Mouse (Mus musculus) bone marrow macrophage, adult 2 months (primary cell): ENCODE data around the gene Adssl1. TPM values are rescaled to one million over a fixed set of nuclear protein-coding genes. Genes with fewer than 3 reads are reported as not detected.

Source experiments
- H3K27ac ChIP-seq: 2 replicates; pipeline ENCODE4 v1.5.1; 2012; ENCODE audit warnings: low read depth, low read length; ENCODE audit not compliant: insufficient read depth
- H3K4me1 ChIP-seq: 2 replicates; pipeline ENCODE4 v1.6.1; 2012; ENCODE audit warnings: low read length; ENCODE audit not compliant: control insufficient read depth, insufficient read depth
- H3K4me3 ChIP-seq: 2 replicates; pipeline ENCODE4 v1.5.1; 2012; ENCODE audit warnings: mild to moderate bottlenecking, low read length, moderate library complexity; ENCODE audit not compliant: insufficient read depth
- CTCF ChIP-seq: IDR thresholded peaks from 2 replicates; pipeline ENCODE4 v1.5.1; 2012; ENCODE audit warnings: low read depth, mild to moderate bottlenecking, low read length, moderate library complexity
- POLR2A ChIP-seq: IDR thresholded peaks from 2 replicates; pipeline ENCODE4 v1.6.1; 2012; ENCODE audit warnings: mild to moderate bottlenecking, low read depth, low read length, borderline replicate concordance
- polyA plus RNA-seq: library from polyadenylated mRNA; stranded (reverse); fragments of >200 nt; gene quantifications from 2 replicates; pipeline ENCODE4 v1.2.4, GENCODE M21; 2012; ENCODE audit not compliant: missing spikeins, insufficient read depth, insufficient read length

Adssl1 gene
- polyA plus RNA-seq, 1 experiment = 38.5 TPM

DNA sequence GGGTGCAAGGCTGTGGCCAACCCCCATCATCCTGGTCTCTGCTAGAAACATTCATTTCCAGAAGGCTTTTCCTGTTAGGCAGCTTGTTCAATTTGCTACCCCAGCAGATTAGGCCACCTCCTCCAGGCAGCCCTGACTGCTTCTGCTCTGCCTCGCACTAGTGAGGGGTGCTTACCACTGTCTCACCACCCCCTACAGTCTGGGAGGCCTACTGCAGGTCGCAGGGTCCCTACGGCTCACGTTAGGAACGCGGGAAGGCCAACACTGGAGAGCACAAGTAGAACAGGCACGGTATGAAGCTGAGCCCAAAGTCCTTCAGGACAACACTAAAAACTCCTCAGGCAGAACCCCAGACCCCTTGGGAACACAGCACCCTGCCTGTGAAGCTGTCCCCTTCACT lies 52.0 kb downstream of the Adssl1 start:
- TF ChIP-seq POLR2A (no peak), CTCF (no peak)
- peaks cover 52% of the 10 kb centered on the region for H3K4me1 ChIP-seq
- H3K4me3 ChIP-seq = peak overlapping the region; percentile 3; the same call in 1 of the 2 replicates
- no peak overlapping the region for H3K27ac ChIP-seq

GRCm38 (mm10) chr12:112672744-112673575 lies 53.1 kb downstream of the Adssl1 start:
- Histone ChIP-seq H3K4me1 (peaks cover 46% of the 10 kb centered on the region), H3K4me3 (peak overlapping the region; percentile 93), H3K27ac (peak overlapping the region; percentile 80)
- no peak for TF ChIP-seq POLR2A
- no peak for TF ChIP-seq CTCF

DNA sequence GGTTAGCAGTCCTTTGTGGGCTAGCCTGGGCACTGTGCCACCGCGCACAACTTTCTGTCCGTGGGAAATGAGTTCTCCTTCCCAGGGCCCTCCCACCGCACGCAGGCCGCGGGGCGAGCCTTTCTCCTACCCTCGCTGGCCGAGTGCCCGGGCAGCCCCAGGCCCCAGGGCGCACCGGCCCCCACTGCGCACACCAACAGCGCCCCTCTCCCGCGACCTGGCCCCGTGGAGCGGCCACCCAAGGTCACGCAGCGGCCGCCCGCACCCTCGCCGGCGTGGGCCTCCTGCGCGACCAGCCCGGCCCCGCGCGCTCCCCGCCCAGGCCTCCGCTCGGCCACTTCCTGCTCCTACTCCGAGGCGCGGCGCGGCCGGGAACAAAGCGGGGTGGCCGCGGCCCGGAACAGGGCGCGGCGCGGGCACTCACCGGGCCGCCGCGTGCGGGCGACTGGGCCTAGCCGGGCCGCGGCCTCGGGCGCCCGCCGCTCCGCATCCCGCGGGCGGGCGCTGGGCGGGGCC lies 53.8 kb downstream of the Adssl1 start:
- peak overlapping the region; percentile 93 for H3K4me3 ChIP-seq
- no peak for TF ChIP-seq POLR2A
- TF ChIP-seq CTCF = no peak
- H3K4me1 ChIP-seq = peaks cover 40% of the 10 kb centered on the region
- peak overlapping the region; percentile 80 for H3K27ac ChIP-seq

- Histone ChIP-seq H3K27ac (peak within 1 kb of the TSS; percentile 88), H3K4me1 (peaks cover 33% of the 10 kb centered on the region), H3K4me3 (peak within 1 kb of the TSS; percentile 93)
- 0 out of 2 replicates have a peak, but pooled peaks have one; percentile 9 for TF ChIP-seq CTCF
- no peak for TF ChIP-seq POLR2A
Observed at GRCm38 (mm10) chr12:112674132-112675011, 54.5 kb downstream of the Adssl1 start, which contains the start of gene Akt1. Gene Akt1, minus strand, starts transcription at chr12:112674884.

- peak overlapping the region; percentile 88 for H3K27ac ChIP-seq
Observed at GRCm38 (mm10) chr12:112675245-112676035, 55.6 kb downstream of the Adssl1 start.

GRCm38 (mm10) chr12:112677076-112677475 lies 57.2 kb downstream of the Adssl1 start:
- H3K4me1 ChIP-seq = peaks cover 6% of the 10 kb centered on the region
- no peak for TF ChIP-seq POLR2A
- no peak for TF ChIP-seq CTCF
- H3K4me3 ChIP-seq = no peak overlapping the region
- H3K27ac ChIP-seq = no peak overlapping the region

More at GRCm38 (mm10) chr12:112675245-112676035, 55.6 kb downstream of the Adssl1 start:
- H3K4me3 ChIP-seq = peak overlapping the region; percentile 93
- no peak for TF ChIP-seq POLR2A
- TF ChIP-seq CTCF = peak; percentile 61
- H3K4me1 ChIP-seq = peaks cover 22% of the 10 kb centered on the region

DNA sequence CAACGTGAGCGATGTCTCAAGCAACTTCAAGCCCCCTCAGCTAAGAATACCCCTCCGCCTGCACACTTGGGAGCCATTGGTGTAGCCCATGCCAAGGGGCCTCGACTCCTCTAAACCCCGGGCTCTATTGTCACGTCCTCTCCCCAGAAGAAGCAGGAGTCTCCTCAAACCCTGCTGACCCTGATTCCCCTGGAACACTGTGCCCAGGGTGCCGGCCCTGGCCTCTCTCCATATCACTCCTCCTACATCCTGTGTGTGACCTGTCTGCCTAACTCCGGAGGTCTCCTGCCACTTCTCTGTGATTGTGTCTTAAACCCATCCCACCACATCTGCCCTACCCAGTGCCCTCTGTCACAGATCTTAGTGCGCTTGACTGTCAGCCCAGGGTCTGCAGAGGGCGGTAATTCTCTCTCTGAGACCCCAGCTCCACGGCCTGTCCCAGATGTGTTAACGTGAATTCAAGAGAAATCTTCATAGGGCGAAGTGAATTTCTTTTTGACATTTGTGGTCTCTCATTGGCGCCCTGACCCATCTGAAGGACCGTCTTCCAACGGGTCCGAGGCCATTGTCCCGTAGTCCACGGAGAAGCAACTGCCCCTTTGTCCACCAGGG lies 58.2 kb downstream of the Adssl1 start:
- Histone ChIP-seq H3K4me1 (no peaks in the 10 kb centered on the region), H3K4me3 (peak overlapping the region; percentile 77), H3K27ac (no peak overlapping the region)
- TF ChIP-seq CTCF (no peak), POLR2A (no peak)

GRCm38 (mm10) chr12:112678555-112679026 lies 58.7 kb downstream of the Adssl1 start, which contains the start of gene Zbtb42:
Gene Zbtb42, plus strand, starts transcription at chr12:112678828.
- Histone ChIP-seq H3K4me3 (peak within 1 kb of the TSS; percentile 77), H3K27ac (no peak within 1 kb of the TSS), H3K4me1 (no peaks in the 10 kb centered on the region)
- TF ChIP-seq CTCF = no peak
- TF ChIP-seq POLR2A = no peak
